Mouse (Mus musculus) lung, postnatal 36 days (tissue): Measurements from ENCODE around the gene Vti1b.
A peak's percentile ranks its signal among the peaks of the same experiment; 100 is the strongest.

Experiments
- DNase-seq: peaks from one replicate; pipeline ENCODE4 v3.0.0; 2022; ENCODE audit warnings: mixed read lengths

Vti1b gene

GRCm38 (mm10) chr12:79135105-79135504 lies 37.4 kb downstream of the Vti1b start:
- DNase-seq, result no peak

- DNase-seq, result no peak
Observed at GRCm38 (mm10) chr12:79134676-79135075, 37.8 kb downstream of the Vti1b start.

- peak; percentile 52 for DNase-seq
Observed at GRCm38 (mm10) chr12:79131706-79132460, 40.6 kb downstream of the Vti1b start.

DNA sequence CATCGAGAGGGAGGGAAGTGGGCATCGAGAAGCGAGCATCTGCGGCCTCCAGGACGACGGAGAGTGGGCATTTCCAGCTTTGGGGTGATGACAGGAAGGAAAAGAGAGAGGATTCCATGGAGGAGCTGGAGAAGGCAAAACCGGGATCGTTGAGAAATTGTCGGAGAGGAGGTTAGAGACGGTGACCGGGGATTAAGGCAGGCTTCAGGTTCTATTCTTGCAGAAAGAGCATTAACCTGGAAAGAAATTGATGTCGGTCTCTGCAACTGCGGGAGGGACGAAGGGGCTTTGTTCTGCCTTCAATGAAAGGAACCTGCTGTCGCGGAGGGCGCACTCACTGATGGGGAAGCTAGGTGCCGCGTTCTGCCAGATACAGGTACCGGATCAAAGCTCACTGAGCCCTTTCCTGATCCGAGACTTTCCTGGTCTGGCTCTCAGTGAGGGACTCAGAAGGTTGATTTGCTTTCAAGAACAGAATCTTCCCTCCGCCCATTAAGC lies 41.2 kb downstream of the Vti1b start:
- DNase-seq, result no peak

- peak; percentile 92 for DNase-seq
Observed at GRCm38 (mm10) chr12:79130299-79131177, 41.9 kb downstream of the Vti1b start, which contains the start of gene Arg2. TSS of gene Arg2 (plus strand) at chr12:79130777.

GRCm38 (mm10) chr12:79122820-79123219 lies 49.6 kb downstream of the Vti1b start:
- peak; percentile 32 for DNase-seq

- no peak for DNase-seq
Observed at GRCm38 (mm10) chr12:79118991-79119390, 53.5 kb downstream of the Vti1b start.
